Mouse (Mus musculus) frontal cortex, postnatal 10 days (tissue): ENCODE measurements at regions not wholly inside any gene's neighbourhood (a gene's known extent, or its start where the extent isn't known, plus 50 kb on each side); places are given as distances from the start of the nearest gene placed in this dataset.

Experiments
- DNase-seq, 2 experiments: peaks; one replicate each; pipeline ENCODE4 v3.0.0; 2022; ENCODE audit warnings: low spot score in 2 of 2, mixed read lengths in 1 of 2

DNA sequence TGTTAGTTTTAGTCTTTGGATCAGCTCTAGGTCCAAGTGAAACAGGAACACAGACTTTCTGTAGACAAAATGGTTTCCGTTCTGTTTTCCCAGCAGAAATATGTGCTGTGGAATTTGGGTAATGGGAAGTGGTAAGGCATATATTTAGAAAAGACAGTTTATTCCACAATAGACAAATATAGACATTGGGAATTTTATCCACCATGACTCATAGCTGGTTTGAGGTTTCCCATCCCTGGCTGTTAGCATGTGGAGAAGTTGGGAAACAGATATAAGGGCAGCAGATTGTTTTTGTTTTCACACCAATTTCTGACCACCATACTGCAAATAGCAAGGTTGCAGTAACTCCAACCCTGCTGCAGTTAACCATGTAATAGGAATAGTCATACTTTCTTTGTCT is 385.0 kb upstream of the Adam34 start:
- no peak for DNase-seq

DNA sequence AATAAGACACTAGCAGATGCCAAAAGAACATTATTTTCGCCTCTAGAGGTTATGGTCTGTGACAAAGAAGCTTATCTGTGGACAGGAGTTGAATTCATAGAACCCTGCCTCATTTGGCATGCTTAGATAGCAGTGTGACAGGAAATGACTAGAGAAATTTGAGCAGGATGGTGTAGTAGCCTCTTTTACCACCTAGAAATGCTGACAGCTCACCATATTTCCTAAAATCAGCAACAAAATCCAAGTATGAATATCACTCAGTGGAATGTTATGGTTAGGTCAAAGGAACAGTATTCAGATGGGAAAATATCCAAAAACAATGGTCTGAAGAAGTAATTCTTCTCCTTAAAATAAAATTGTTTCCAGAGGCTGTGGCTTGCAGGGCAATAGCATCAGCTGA is 383.6 kb upstream of the Adam34 start:
- DNase-seq, result no peak

DNA sequence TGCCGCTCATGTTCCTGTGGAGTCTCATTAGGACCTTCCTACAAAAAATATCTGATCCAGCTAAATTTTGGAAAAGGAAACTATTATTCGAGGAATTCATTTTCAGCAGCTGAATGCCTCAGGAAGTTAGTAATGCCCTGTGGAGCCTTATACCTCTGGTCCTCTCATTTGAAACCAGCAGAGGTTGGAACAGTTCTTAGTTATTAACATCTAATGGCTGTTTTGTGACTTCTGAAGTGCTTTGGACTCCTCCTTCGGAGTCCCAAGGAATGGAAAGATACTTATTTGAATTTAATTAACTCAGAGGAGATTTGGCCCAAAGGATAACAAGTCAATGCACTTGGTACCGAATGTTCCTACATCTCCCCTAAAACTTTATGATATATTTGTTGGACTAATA is 372.2 kb upstream of the Adam34 start:
- DNase-seq, result no peak

DNA sequence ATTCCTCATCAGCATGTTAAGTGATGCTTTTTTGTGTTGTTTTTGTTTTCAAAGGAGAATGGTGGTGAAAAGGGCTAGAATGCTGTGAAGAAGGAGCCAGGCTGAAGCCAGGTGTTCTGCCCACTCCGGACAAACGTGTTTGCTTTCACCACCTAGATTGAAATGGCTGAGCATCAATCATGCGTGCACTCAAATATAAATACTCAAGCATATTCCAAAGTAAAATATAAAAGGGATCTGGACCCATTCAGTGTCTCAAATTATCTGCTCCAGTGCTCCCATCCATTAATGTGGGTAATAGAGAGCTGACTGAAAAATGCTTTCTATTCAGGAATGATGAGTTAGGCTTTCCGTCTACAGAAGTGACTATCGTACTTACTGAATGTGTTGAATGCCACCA is 349.0 kb upstream of the Adam34 start:
- DNase-seq, result no peak

DNA sequence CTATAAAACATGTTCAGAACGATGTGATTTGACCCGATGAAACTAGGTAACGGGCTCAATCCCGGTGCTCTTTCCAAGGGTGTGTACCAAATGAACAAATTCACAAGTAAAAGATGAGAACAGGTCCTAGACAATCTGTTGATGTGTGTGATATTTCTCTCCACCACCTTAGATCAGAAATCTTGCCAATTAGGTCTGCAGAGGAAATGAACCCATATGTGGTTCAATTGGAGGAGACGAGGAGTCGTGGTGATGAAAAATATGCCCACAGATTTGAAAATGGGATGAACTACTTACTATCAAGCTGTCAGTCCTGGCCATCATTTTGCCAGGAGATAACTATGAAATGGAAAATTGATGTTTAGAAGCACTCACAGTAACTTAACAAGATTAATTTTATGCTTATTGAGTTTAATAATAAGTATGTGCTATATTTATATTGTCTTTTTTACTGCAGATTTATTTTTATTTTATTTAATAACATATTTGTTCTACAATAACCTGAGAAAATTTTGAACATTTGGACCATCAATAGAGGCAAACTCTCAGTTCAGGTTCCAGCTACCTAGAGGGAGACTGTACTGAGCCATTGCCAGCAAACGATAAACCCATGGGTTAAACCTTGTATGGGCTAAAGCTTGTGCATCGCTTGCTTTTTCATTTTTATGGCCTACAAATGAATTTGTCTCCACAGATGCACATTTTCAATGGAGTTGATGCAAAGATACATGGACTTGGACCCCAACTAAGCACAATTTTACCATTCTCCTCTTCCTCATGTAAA is 332.9 kb upstream of the Adam34 start:
- DNase-seq, result no peak

DNA sequence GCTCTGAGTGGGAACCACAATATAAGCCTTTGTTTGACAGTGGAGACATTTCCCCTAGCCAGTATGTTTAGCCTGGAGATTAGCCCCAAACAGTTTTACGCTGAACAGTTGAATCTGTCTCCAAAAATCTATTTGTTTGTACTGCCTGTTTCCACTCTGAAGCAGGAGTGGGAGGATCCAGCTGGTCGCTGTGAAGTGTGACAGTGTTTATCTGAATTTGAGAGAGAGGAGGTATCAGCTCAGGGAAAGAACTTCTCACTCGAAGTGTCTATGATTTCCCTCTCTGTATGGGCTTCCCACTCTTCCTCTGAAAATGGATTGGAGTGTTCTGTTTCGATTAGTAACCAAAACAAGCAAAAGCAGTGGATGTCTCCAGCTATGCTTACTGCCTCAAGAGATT is 324.4 kb upstream of the Adam34 start:
- DNase-seq, result peak in 1 of 2 experiments; percentile 5

DNA sequence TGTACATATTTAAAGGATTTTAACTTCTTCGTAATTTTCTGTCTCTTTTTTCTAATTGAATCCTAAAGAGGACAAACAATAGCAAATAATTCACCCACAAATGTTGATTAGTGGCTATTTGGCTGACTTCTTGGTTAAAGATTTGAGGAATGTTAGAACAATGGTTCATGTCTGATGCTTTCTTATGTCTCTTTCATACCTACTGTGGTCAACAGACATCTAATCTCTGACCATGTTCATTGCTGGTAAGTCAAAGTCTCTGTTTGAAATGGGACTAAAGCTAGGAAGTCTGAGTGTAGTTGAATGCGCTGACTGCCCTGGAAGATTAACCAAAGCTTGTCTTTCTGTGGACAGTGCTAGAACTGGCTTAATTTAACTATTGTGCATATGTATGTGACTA is 321.5 kb upstream of the Adam34 start:
- DNase-seq, result no peak

DNA sequence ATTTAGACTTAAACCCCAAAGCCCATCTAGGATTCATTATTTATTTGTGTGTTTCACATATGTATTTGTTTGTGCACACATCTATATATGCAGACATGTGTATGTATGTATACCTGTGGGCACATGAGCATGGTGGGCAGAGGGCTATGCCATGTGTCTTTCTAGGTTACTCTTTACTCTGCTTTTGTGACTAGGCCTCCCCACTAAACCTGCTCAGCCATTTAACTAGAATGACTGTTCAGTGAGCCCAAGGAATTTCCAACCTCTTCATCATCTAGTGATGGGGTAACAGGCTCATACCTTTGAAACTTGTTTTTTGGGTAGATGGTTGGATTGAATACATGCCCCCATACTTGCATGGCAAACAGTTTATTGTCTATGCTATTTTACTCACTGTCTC is 321.1 kb upstream of the Adam34 start:
- no peak for DNase-seq

DNA sequence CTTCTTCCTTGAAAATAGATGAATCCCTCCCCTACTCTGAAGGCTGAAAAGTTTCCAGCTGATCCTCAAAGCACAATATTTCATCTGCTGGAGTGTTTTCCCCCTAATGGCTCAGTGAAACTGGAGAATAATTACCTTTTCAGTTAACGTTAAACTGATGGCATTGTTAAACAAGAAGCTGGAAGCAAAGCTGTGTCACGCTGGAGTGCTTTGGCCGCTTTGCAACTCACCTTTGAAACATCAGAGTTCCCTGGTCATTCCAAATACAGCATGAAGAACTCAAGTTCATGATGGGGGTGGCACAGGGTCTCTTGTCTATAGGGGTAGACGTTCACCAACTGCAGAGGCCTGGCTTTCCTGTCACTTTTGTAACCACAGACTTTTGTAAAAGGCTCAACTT is 317.9 kb upstream of the Adam34 start:
- no peak for DNase-seq

DNA sequence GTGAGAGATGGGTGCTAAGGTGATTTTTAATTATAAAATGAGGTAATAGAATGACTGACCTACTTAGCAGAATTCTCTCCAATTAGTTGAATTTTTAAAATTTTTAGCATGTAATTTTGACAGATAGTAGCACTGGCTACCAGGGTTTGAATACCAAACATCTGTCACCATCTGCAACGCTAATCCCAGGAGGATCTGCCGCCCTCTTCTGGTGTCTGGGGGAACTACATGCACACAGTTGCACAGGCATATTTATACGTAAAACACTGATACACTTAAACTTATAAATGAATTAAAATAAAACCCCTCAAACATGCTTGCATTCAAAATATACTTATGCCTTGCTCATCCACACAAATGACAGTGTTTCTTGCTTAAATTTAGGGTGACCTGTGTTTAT is 316.1 kb upstream of the Adam34 start:
- peak in 1 of 2 experiments; percentile 61 for DNase-seq

DNA sequence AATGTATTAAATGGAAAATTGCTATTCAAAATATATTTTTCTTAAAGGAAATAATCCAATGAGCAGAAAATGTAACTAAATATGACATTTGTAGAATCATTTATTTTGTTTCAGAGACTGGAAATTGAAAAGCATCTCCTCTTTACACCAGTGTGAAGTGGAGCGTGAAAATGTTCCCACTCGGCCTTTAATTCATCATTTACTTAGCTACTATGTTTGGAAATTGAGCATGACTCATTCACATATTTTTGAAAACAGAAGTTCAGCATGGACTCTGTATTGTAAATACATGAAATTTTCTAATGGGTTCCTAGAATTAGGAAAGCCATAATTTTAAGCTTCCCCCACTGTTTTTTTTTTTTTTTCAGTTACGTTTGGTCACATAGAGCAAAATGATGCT is 314.2 kb upstream of the Adam34 start:
- DNase-seq, result no peak
